Mouse (Mus musculus): ENCODE measurements around the gene Pemt. TPM values are rescaled to one million over a fixed set of nuclear protein-coding genes. Genes with fewer than 3 reads are reported as not detected.

The Pemt gene
- polyA plus RNA-seq, 1 experiment from 2014 or later, result 6.0 TPM

DNA sequence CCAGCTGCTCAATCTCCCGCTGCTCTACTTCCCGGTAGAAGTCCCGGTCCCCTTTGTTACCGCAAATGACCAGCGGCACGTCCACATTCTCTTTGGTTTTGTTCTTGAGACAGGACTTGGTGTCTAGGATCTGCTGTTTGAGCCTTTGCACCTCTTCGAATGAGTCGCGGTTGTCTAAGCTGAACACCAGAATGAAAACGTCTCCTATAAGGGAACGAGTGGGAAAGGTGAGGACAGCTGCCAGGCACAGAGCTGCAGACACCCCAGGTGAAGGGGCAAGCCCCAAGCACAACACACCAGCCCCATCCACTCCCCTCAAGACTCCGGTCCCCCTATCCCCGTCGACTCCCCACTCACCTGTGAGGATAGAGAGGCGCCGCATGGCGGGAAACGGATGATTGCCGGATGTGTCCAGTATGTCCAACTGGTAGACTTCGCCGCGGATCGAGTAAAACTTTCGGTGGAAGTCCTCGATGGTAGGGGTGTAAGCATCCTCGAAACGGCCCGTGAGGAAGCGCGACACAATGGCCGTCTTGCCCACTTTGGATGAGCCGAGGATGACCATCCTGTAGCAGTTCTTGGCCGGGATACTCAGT, 82.0 kb downstream of the Pemt start:
- ATAC-seq (no peak), DNase-seq (ENCODE audit: low spot score) (no peak)
- whole genome bisulfite sequencing, result 2% methylated on average over 33 of the region's 33 CpGs
- Histone ChIP-seq H3K27me3 (replicated peaks; ENCODE audit: insufficient read depth, low read length) (0 out of 2 replicates have a peak, but pooled peaks cover 3% of the 10 kb centered on the region), H3K9me3 (ENCODE audit: low read length) (no peaks in the 10 kb centered on the region), H3K36me3 (ENCODE audit: insufficient read depth, low read length) (no peaks in the 10 kb centered on the region; the same call in 1 of the 2 replicates), H3K4me2 (replicated peaks; ENCODE audit: low read depth, low read length) (peak overlapping the region; percentile 91), H3K4me3 (ENCODE audit: low read depth, low read length) (peak overlapping the region; percentile 51), H3K9ac (replicated peaks; ENCODE audit: low read depth) (peak overlapping the region; percentile 59), H3K27ac (ENCODE audit: low read length) (0 out of 2 replicates have a peak overlapping the region, but pooled peaks have one; percentile 89), H3K4me1 (ENCODE audit: insufficient read depth, low read depth, low read length) (peaks cover 14% of the 10 kb centered on the region)
- TF ChIP-seq EP300 (IDR thresholded peaks at IDR 0.05) (no peak), CTCF (IDR thresholded peaks at IDR 0.05) (no peak)

GRCm38 (mm10) chr11:59963364-59964162, 82.7 kb downstream of the Pemt start:
- ATAC-seq (no peak), DNase-seq (ENCODE audit: low spot score) (no peak)
- Histone ChIP-seq H3K4me3 (ENCODE audit: low read depth, low read length) (peak overlapping the region; percentile 51), H3K27me3 (replicated peaks; ENCODE audit: insufficient read depth, low read length) (0 out of 2 replicates have a peak, but pooled peaks cover 3% of the 10 kb centered on the region), H3K9me3 (ENCODE audit: low read length) (no peaks in the 10 kb centered on the region), H3K4me1 (ENCODE audit: insufficient read depth, low read depth, low read length) (peaks cover 14% of the 10 kb centered on the region), H3K36me3 (ENCODE audit: insufficient read depth, low read length) (no peaks in the 10 kb centered on the region; the same call in 1 of the 2 replicates), H3K27ac (ENCODE audit: low read length) (no peak overlapping the region), H3K4me2 (replicated peaks; ENCODE audit: low read depth, low read length) (peak overlapping the region; percentile 91), H3K9ac (replicated peaks; ENCODE audit: low read depth) (0 out of 2 replicates have a peak overlapping the region, but pooled peaks have one; percentile 59)
- TF ChIP-seq EP300 (IDR thresholded peaks at IDR 0.05) (no peak), CTCF (IDR thresholded peaks at IDR 0.05) (no peak)
- 12% methylated on average over 34 of the region's 34 CpGs for WGBS

- H3K27ac ChIP-seq (ENCODE audit: low read length), result no peak overlapping the region
These were observed 83.7 kb downstream of the Pemt start for GRCm38 (mm10) chr11:59962590-59962989.

DNA sequence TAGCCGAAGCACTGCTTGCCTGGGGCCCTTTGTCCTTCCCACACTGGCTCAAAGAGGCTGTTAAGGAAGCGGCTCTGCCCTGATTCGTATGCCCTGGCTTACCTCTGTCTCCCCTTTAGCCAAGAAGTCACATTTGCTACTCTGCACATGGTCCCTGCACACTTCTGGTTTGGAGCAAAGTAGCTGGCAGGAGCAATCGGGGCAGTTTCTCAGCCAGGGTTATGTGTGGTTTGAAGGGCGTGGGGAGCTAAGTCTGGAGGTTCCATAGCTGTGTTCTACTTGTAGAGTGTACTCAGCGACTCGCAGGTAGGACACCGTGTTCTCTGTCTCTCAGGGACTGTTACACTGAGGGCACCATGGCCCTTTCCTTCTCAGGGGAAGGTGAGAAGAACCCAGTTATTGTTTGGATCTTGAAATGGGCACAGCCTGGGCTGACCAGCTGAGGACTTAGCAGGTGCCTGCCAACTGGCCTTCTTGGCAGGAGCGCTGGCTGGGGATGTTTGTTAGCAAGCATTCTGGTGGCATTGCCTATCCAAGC, 84.9 kb downstream of the Pemt start:
- Histone ChIP-seq H3K36me3 (ENCODE audit: insufficient read depth, low read length) (no peaks in the 10 kb centered on the region; the same call in 1 of the 2 replicates), H3K4me2 (replicated peaks; ENCODE audit: low read depth, low read length) (no peak overlapping the region), H3K9me3 (ENCODE audit: low read length) (no peaks in the 10 kb centered on the region), H3K4me3 (ENCODE audit: low read depth, low read length) (no peak overlapping the region), H3K4me1 (ENCODE audit: insufficient read depth, low read depth, low read length) (peaks cover 14% of the 10 kb centered on the region), H3K27ac (ENCODE audit: low read length) (no peak overlapping the region; the same call in 1 of the 2 replicates), H3K9ac (replicated peaks; ENCODE audit: low read depth) (no peak overlapping the region), H3K27me3 (replicated peaks; ENCODE audit: insufficient read depth, low read length) (0 out of 2 replicates have a peak, but pooled peaks cover 3% of the 10 kb centered on the region)
- peak; percentile 30; the same call in 1 of the 2 replicates for TF ChIP-seq EP300 (IDR thresholded peaks at IDR 0.05)
- TF ChIP-seq CTCF (IDR thresholded peaks at IDR 0.05), result no peak
- no peak; the same call in 1 of the 2 replicates for ATAC-seq
- WGBS, result 84% methylated on average over 9 of the region's 9 CpGs
- no peak for DNase-seq (ENCODE audit: low spot score)

More at GRCm38 (mm10) chr11:59962590-59962989, 83.7 kb downstream of the Pemt start:
- no peak overlapping the region for H3K4me3 ChIP-seq (ENCODE audit: low read depth, low read length)
- no peak overlapping the region for H3K9ac ChIP-seq (replicated peaks; ENCODE audit: low read depth)
- no peak for ATAC-seq
- TF ChIP-seq CTCF (IDR thresholded peaks at IDR 0.05), result no peak
- TF ChIP-seq EP300 (IDR thresholded peaks at IDR 0.05), result no peak
- H3K36me3 ChIP-seq (ENCODE audit: insufficient read depth, low read length), result no peaks in the 10 kb centered on the region; the same call in 1 of the 2 replicates
- 0 out of 2 replicates have a peak, but pooled peaks cover 3% of the 10 kb centered on the region for H3K27me3 ChIP-seq (replicated peaks; ENCODE audit: insufficient read depth, low read length)
- 60% methylated on average over 3 of the region's 3 CpGs for WGBS
- no peaks in the 10 kb centered on the region for H3K9me3 ChIP-seq (ENCODE audit: low read length)
- peaks cover 14% of the 10 kb centered on the region for H3K4me1 ChIP-seq (ENCODE audit: insufficient read depth, low read depth, low read length)
- DNase-seq (ENCODE audit: low spot score), result no peak
- no peak overlapping the region for H3K4me2 ChIP-seq (replicated peaks; ENCODE audit: low read depth, low read length)

DNA sequence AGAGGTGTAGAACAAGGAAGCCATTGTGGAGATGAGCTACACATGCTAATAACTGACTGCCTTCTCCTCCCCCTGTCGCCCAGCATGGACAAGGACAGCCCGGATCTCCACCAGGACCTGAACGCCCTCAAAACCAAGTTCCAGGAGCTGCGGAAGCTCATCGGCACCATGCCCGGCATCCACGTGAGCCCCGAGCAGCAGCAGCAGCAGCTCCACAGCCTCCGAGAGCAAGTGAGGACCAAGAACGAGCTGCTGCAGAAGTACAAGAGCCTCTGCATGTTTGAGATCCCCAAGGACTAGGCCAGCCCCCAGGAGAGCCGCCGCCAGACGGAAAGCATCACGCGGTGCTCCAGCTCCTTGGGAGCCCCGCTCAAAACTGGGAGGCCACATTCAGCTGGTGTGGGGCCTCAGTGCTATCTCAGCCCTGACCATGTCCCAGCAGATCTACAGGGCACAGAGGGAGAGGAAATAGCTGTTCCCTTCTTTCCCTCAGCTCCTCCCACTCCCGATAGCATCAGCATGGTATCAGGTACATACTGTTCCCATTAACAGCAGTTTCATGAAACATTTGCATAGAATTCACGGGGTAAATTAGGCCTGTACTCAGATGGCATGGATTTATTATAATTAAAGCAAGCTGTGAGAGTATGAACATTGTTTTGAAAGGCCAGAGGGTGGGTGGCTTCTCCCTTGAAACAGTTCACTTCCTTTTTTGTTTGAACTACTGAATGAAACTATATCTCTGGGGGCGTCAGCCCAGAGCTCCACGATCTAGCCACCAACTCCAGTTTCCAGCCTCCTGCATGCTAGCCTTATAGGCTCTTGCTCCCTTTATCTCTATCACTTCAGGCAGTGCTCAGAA, 85.6 kb downstream of the Pemt start:
- Histone ChIP-seq H3K9ac (replicated peaks; ENCODE audit: low read depth) (no peak overlapping the region), H3K9me3 (ENCODE audit: low read length) (no peaks in the 10 kb centered on the region), H3K4me2 (replicated peaks; ENCODE audit: low read depth, low read length) (no peak overlapping the region), H3K36me3 (ENCODE audit: insufficient read depth, low read length) (no peaks in the 10 kb centered on the region; the same call in 1 of the 2 replicates), H3K4me1 (ENCODE audit: insufficient read depth, low read depth, low read length) (peaks cover 14% of the 10 kb centered on the region), H3K27ac (ENCODE audit: low read length) (no peak overlapping the region), H3K27me3 (replicated peaks; ENCODE audit: insufficient read depth, low read length) (0 out of 2 replicates have a peak, but pooled peaks cover 3% of the 10 kb centered on the region), H3K4me3 (ENCODE audit: low read depth, low read length) (no peak overlapping the region)
- TF ChIP-seq EP300 (IDR thresholded peaks at IDR 0.05) (peak; percentile 34; the same call in 1 of the 2 replicates), CTCF (IDR thresholded peaks at IDR 0.05) (no peak)
- WGBS, result 86% methylated on average over 20 of the region's 20 CpGs
- ATAC-seq (no peak), DNase-seq (ENCODE audit: low spot score) (no peak)
